Mouse (Mus musculus) small intestine, adult 2 months (tissue): Measurements from ENCODE around the gene Phf20.

Experiments used
- CTCF ChIP-seq: fragments of 200-500 bp; IDR thresholded peaks from 2 replicates; pipeline ENCODE4 v1.5.1; 2012; ENCODE audit warnings: low read depth, mild to moderate bottlenecking, control low read depth, inconsistent platforms, low read length, moderate library complexity, mixed read lengths; ENCODE audit not compliant: insufficient replicate concordance, insufficient read length; ENCODE audit errors: extremely low read depth
- POLR2A ChIP-seq: fragments of 200-500 bp; IDR thresholded peaks from 2 replicates; pipeline ENCODE4 v1.6.1; 2012; ENCODE audit warnings: low read depth, mild to moderate bottlenecking, control low read depth, inconsistent platforms, low read length, moderate library complexity

GRCm38 (mm10) chr2:156281227-156281626 lies 85.0 kb downstream of the Phf20 start:
- TF ChIP-seq POLR2A = no peak
- TF ChIP-seq CTCF = no peak
